Mouse (Mus musculus): Measurements from ENCODE around the gene Fam13c.

GRCm38 (mm10) chr10:70563636-70564035 is 123.4 kb downstream of the Fam13c start:
- TF ChIP-seq CTCF (IDR thresholded peaks at IDR 0.05; ENCODE audit: insufficient read depth, low read depth, low read length), result no peak
- no peak for TF ChIP-seq POLR2A (IDR thresholded peaks at IDR 0.05; ENCODE audit: insufficient read depth, low read depth, low read length)

Data from olfactory bulb, adult 2 months (tissue).